Mouse (Mus musculus) bone marrow, adult 2 months (tissue): ENCODE measurements around the gene Lrrc74a.

Source experiments
- CTCF ChIP-seq: fragments of 200-500 bp; IDR thresholded peaks from 2 replicates; pipeline ENCODE4 v1.5.1; 2011; ENCODE audit warnings: low read length, control low read depth; ENCODE audit not compliant: control insufficient read depth, insufficient read depth
- POLR2A ChIP-seq: fragments of 200-500 bp; IDR thresholded peaks from 2 replicates; pipeline ENCODE4 v1.6.1; 2011; ENCODE audit warnings: low read depth, mild to moderate bottlenecking, control low read depth, low read length, borderline replicate concordance; ENCODE audit not compliant: control insufficient read depth

DNA sequence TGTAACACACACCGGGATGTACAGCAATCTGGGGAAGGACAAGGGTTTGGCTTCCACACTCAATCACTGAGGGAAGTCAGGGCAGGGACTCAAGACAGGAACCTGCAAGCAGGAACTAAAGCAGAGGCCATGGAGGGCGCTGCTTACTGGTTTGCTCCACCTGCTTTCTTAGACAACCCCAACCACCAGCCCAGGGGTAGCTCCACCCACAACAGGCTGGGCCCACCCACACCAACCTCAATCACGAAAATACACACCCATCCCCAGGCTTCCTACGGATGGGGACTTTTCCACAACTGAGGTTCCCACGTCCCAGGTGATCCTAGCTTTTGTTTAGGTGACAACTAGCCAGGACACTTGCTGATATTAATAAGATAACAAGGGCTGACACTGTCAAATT lies 28.3 kb upstream of the Lrrc74a start:
- TF ChIP-seq CTCF (no peak), POLR2A (no peak)
